Mouse (Mus musculus): ENCODE measurements around the gene Arhgap19.

- TF ChIP-seq EP300 (IDR thresholded peaks at IDR 0.05; ENCODE audit: low read depth) (no peak), CTCF (IDR thresholded peaks at IDR 0.05; ENCODE audit: low read depth) (no peak)
Measured at GRCm38 (mm10) chr19:41800451-41800850, 1.4 kb downstream of the Arhgap19 start.
